Mouse (Mus musculus) bone marrow, adult 2 months (tissue): ENCODE data around the gene Ppfia1.

Source experiments
- CTCF ChIP-seq: fragments of 200-500 bp; IDR thresholded peaks from 2 replicates; pipeline ENCODE4 v1.5.1; 2011; ENCODE audit warnings: low read length, control low read depth; ENCODE audit not compliant: control insufficient read depth, insufficient read depth
- POLR2A ChIP-seq: fragments of 200-500 bp; IDR thresholded peaks from 2 replicates; pipeline ENCODE4 v1.6.1; 2011; ENCODE audit warnings: low read depth, mild to moderate bottlenecking, control low read depth, low read length, borderline replicate concordance; ENCODE audit not compliant: control insufficient read depth

DNA sequence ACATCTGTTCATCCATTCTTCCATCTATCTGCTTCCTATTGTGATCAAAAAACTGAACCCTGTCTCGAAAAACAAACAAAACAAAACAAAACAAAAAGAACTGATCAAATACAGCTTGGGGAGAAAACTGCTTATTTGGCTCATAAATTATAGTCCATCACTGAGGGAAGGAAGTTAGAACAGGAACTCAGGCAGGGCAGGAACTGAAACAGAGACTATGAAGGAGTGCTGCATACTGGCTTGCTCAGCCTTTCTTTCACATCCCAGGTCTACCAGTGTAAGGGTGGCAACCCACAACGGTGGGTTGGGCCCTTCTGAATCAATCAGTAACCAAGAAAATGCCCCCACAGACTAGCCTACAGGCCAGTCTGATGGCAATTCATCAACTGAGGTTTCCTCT is 82.4 kb downstream of the Ppfia1 start:
- TF ChIP-seq CTCF (no peak), POLR2A (no peak)
